Mouse (Mus musculus) monocyte, adult 2 months (primary cell): Measurements from ENCODE around the gene Glrp1.

Experiments used
- DNase-seq, 2 experiments: peaks; one replicate each; pipeline ENCODE4 v3.0.0; 2022; ENCODE audit warnings: low spot score in 2 of 2, low read depth in 1 of 2

The Glrp1 gene

DNA sequence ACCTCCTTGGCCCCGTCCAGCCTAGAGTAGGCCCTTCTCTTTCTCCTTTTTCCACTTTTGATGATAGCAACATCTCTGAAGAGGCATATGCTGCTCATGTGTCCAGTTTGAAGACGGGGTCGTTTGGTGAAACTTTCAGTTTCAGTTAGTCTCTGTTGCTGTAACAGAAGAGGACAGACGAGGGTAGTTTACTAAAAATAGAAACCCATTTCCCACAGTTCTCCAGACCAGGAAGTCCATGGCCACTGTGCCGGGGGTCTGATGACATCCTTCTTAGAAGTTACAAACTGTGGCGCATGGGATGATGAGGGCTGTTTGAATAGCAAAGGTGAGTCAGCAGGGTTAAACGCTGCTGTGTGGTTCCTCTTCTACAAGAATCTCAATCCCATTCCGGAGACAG is at the start of gene Glrp1:
Gene Glrp1 (minus strand): TSS at position 278 of the 400 bp plus-strand sequence.
- no peak for DNase-seq

DNA sequence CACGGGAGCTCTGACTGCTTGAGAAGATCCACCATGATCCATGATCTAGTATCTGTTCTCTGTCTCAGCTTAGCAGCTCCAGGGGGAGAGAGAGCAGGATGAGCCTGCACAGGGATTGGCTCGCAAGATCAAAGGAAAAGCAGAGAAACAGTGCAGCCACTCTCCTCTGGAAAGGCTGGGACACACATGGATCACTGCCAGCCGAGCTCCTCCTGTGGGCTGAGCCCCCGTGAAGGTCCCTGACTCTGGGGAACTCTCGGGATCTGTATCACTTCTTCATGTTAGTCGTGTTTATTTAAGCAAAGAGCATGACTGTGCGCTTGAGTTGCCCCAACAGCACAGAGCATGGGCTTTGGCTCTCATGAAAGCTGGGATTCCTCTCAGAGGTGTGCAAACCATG is 49.4 kb upstream of the Glrp1 start:
- DNase-seq, result no peak

DNA sequence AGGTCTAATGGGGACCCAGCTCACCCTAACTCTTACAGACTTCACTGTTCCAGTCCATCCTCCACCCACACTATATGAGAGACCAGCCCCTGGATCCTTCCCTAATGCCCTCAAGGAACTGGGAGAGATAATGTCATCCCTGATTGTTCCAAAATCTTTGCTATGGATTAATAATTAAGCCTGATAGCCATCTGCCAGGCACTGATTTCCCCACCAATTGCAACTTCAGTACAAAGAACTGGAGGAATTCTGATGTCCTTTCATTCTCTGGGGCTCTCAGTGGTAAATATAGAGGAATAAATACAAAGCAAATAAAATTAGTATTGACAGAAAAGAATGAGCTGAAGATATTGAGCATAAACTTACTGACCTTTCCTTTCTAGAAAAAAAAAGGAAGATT is 48.9 kb upstream of the Glrp1 start:
- DNase-seq, result no peak

DNA sequence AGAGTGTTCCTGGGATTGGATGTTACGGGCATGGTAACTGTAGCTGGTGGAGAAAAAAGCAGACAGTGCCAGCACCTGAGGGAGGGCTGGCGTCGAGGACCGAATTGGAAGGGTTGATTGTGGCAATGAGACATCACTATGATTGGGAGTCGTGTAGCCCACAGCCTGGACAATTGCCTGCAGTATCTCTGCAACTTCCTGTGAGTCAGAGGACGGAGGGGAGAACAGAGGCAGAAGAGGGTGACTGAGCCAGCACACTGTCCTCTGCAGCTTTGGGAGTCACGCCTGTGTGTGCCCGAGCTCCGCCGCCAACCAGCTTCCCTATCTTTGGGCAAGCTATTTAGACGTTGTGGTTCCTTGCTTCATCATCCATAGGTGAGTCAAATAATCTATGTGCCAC is 46.5 kb upstream of the Glrp1 start:
- DNase-seq, result no peak

DNA sequence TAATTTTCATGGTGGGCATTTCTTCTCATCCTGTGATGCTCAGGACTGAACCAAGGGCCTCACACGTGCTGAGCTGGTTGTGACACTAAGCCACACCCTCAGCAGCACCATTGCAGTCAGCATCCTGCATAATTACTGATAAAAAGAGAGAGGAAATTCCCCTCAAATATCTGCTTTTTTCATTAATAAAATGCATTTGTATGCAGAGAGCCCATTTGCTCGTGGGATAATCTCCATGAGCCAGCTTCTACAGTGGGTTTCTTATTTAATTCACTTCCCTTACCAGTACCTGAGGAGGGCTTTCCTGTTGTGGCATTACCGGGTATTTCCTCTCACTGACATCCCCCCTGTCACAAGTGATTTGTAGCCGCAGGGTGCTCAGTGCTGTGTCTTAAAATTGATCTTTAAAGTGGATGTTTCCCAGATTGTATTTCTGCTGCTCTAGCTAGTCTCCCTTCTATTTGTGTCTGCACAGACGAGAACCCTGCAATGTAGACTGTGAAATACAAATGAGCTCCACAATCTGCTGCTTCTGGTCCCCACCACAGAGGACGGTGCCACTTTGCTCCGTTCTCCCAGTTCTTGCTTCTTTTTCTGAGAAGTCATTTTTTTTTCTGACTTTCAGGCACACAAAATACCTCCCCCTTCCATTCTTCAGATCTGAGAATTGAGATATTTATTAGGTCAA is 43.8 kb upstream of the Glrp1 start:
- no peak for DNase-seq

DNA sequence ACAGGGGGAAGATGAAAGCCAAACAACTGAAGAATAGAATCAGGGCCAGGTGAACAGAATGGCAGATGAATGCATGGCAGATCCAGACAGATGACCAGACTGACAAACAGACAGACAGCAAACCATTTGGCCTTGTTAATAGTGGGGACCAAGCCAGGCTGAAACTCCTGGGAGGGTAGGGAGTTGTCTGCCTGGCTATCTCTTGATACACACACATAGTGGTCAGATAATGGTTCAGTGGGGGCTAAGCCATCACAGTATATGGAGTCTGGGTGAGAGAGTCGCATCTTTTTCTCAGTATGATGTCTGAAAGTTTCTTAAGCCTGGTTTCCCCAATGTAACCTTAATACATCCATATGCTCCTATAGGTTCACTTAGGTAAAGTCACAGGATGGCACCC is 39.4 kb upstream of the Glrp1 start:
- no peak for DNase-seq

DNA sequence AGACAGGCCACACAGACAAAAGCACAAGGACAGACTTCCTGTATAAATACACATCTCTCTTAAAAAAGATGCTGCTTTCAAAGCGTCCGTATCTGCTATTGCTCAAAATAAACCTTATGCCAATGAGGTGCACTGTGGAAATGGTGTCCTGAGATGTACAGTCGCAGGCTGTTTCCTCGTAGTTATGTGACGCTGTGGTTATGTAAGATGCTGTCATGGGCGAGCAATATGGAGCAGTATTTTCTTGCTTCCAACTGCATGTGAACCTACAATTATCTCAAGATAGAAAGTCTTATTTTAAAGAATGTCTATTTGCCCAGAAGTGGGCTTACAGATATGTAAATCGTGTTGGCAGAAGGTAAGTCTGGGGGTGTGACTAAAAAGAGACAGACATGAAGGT is 37.3 kb upstream of the Glrp1 start:
- no peak for DNase-seq

DNA sequence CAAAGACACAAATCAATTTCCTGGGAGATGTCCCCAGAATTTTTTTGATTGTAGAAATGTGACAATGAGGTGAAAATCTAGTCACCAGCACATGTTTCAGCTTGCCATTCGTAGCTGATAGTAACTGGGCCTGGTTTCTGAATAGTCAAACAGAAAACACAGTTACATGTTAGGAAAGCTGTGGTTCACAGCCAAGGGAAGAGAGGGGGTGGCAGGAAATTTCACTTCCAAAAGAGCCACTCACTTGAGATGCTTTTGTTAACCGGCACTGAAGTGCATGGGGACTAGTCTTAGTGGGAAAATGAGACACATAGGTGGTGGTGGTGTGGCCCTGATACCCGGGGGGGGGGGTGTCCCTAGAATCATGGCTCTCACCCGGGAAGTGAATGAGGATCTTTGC is 33.7 kb upstream of the Glrp1 start:
- no peak for DNase-seq

DNA sequence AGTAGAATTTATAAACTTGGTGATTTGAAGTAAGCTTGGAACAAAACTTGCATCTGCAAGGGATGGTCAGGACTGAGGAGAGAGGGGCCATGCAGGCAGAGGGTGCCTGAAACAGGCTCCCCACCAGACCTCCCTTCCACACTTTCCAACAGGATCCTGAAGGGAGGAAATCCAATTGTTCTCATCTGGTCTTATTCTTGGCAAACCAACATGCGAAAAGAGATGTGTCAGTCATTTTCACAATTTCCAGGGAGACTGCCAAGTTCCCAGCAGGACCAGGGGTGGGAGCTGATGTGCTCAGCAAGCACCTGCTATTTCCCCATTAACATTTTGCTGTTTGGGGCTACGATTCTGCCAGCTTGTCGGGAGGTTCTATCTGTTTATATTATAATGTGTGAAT is 30.0 kb upstream of the Glrp1 start:
- no peak for DNase-seq

DNA sequence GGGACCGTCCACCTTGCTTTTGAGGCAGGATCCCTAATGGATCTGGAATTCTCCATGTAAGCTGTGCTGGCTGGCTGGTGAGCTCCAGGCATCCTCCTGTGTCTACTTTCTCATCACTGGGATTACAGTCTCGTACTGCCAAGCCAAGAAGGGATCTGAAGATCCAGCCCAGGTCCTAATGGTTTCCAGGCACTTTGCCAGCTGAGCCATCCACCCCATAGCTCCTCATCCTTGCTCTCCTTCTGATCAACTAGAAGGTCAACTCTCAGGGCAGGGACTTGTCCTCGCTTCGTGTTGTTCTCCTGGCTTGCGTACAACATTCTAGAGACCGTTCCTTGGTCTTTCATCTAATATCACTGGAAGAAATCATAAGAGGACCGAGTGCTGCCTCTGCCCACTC is 29.4 kb upstream of the Glrp1 start:
- DNase-seq, result no peak

DNA sequence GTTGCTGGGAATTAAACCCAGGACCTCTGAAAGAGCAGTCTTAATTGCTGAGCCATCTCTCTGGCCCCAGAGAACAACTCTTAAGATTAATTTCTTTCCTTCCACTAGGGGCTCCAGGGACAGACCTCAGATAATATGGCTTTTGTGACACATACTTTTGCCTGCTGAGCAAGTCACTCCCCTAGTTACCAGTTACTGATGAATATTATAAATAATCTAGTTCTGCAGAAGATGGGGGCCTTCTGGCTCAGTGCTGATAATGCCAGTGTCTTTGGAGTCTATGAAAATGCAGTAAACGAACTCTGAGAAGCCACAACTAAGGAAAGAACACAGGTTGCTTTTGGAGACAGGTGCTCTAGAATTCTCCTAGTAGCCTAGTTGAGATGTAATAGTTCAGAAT is 26.4 kb upstream of the Glrp1 start:
- no peak for DNase-seq

DNA sequence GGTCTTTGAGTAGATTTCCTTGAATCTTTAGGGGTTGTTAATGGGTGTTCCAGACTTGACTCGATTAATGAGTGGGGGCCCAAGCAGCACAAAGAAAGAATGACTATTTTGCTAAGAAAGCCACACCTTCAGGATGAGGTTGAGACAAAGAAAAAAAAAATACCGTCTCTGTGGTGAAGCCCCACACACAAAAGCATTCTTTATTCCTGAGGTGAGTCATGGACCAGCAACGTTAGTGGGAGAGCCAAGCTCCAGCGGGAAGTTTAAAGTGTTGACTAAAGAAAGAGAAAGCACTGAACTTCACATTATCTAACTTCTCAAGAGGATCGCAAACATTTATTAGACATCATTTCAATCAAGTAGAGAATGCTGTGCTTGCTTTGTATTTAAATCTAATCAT is 24.2 kb upstream of the Glrp1 start:
- DNase-seq, result no peak

DNA sequence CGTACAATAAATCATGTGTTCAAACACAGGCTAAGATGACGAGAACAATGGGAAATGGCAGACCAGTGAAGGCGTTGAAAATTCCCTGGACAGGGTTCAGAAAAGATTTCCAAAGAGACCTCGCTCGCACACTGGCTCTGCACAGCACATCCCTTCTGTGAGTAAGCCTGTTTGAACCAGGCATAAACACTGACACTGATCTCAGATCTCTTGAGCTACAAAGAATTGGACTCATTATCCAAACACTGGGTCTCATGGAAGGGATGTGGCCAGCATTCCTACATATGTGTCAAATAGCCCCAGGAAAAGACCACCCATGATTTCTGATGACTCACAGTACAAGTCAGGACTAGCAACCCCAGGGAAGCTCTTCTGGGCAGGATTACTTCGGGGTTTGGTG is 16.3 kb upstream of the Glrp1 start:
- DNase-seq, result no peak

DNA sequence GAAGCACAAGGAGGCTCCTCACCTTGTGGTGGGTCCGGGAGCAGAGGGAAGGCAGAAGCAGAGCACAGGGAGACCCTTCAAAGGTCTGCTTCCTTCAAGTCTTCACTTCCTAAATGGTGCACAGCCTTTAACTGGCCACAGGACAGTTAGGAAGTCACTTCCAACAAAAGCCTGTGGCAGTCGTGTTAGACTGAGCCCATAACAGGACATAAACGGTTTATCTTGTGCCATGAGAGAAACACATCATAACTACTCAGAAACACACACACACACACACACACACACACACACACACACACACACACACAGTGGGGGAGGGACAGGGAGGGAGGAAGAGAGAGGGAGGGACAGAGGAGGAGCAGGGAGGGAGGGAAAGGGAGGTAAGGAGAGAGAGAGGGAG is 15.8 kb upstream of the Glrp1 start:
- DNase-seq, result no peak

DNA sequence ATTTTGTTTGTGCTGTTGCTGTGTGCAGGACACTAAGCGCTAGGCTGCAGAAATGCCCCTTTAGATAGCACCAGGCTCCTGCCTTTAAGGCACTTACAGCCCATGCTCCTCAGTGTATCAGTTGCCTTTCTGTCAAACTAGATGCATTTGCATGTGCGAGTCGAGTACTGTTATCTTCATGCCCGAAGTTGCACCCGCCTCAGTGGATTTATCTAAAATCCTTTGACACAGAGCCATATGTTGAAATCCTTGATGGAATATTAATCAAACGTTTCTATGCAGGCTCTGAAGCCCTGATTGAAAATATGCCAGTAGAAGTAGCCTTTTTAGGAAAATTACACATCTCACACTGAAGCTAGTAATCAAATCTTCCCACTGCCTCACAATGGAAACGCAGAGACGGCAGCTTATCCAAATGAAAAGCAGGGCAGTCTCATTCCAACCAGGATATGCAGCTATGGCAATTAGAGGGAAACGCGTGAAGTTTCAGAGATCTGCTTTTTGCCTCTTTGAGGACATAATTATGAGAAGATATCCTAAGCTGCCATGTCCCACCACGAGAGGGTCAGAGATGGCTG is 11.4 kb upstream of the Glrp1 start:
- no peak for DNase-seq

DNA sequence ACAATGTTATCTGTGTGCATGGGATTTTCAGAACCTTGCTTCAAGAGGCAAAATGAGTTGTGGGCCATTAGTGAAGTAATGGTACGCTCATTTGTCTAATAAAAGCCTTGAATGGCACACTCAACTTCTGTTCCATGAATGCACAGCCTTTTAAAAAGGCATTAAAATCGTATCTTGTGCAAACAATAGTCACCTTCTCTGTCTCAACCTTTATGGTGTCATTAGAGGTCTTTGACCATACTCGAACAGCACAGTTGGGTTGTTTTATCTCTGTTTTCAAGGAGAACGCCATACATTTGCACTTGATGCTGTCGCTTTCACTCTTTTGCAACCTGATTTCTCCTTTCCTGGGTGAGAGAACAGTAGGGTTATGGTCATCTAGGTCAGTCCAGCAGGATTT is 3.7 kb upstream of the Glrp1 start:
- DNase-seq, result no peak

DNA sequence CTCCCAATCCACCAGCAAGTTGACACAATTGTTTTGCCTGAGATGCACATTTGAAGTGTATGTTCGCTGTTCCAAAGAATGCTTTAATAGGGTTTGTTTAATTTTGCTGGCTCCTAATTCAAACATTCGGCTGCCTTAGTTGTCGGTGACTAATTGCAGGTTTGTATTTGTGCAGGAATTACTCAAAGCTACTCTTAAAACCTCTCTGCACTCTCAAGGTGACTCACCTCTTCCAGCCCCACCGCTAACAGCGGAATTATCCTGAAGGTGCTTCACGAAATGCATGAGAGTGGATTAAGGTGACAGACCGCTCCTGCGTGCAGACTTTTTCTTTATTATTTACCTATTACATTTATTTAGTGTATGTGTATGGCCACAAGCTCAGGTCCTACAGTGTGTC is 2.0 kb downstream of the Glrp1 start:
- DNase-seq, result no peak

DNA sequence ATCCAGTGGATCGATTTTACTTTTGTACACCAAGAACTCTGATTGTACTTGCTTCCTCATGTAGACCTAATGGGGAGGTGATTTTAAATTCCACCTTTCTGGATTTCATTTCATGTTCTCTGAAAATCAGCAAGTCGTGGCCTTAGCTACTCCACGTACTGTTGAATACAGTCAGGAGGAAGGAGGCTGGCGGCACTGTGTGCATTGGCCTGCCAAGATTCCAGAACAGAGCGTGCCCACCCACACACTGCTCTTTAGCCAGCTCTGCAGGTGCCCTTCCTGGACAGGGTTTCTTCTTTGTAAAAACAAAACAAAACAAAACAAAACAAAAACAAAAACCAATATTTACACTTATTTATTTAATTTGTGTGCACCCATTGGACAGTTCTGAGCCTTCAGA is 2.7 kb downstream of the Glrp1 start:
- no peak for DNase-seq

DNA sequence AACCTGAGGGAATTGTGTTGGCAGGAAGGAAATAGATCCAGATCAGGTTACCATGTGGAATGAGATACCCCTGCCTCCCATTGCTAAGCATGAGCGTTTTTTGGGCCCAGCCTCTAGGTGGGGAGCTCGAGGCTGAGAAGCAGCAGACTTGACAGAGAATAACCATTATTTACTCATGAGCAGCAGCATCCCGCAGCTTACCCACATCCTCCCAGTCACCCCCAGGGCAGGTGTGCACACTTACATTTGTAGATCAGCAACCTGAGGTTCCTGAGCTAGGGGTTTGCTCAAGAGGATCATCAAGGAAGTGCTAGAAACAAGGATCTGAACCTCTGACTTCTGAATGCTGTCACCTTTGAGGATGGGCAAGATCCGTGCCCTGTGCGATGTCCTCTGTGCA is 3.5 kb downstream of the Glrp1 start:
- DNase-seq, result no peak

DNA sequence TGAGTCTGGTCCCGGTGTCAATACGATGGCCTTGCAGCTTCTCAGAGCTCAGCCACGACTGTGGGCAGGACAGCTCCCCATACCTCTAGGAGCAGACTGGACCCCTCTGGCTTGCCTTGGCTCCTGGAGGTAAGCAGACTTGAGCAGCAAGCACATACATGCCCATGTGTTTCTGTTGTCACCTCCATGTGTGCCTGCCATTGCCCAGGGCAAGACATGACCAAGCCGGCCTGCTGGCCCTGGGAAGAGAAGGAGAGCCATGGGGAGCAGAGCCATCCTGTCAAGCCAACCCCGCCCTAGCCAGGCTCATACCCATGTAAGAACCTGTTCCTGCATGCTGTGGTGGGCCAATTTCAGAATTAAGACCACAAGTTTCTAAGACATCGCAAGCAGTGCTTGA is 4.2 kb downstream of the Glrp1 start:
- no peak for DNase-seq

DNA sequence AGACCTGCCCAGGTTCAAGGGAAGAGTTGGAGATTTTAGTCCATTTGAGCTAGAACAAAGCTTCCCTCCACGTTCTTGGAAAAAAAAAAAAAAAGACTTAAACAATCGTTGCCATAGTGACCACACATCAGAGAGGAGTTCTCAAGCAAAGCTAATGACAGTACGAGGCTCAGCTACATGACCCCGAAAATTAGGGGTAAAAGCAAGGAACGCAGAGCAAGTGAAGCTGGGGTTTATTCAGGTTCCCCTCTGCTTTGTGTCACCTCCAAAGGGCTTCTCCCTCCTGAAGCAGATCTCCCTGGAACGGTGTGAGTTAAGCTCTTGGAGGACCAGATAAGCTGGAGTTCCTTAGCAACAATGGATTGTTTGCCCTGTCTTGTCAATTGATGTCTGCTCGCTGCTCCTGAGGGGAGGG is 5.3 kb downstream of the Glrp1 start:
- no peak for DNase-seq

DNA sequence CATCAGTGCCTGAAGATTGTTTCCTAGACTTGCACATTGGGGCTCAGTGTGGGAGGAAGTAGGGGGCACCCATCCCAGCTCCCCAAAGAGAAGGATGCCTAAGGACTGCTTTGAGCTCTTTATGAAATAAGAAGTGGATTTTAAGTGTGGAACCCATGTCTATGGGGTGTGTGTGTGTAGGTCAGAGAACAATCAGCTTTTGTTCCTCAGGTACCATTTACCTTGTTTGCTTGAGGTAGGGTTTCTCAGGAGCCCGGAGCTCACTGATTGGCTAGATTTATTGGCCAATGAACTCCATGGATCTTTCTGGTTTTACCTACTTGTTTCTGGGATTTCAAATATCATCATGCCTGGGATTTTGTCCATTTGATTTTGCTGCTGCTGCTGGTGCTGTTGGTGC is 7.0 kb downstream of the Glrp1 start:
- no peak for DNase-seq

DNA sequence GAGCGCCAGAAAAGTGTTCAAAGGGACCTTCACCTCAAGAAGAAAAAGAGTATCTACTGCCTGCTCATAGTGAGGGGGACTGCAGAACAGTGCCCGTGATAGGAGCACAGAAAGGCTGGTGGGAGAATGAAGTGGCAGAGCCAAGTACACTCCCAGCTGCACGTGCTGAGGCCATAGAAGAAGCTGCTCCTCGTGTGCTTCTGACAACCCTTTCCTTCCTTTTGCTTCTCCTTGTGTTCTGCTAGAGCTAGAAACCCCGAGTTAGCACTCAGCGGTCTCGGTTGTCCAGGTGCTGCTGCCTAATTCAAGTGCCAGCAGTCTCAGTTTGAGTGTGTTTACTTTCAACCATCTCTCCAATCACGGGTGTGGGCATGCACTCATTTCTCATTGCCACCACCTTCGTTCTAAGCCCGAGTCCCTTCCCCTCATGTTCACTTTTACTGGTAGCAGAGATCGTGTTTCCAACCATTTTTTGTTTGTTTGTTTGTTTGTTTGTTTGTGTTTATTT is 10.6 kb downstream of the Glrp1 start:
- DNase-seq, result no peak
